Mouse (Mus musculus): Measurements from ENCODE around the gene Swt1. TPM values are rescaled to one million over a fixed set of nuclear protein-coding genes. Genes with fewer than 3 reads are reported as not detected.
A peak's percentile ranks its signal among the peaks of the same experiment; 100 is the strongest.

Gene Swt1
- polyA plus RNA-seq, 1 experiment from 2014 or later, result 11.5 TPM

- no peak; the same call in 1 of the 2 replicates for ATAC-seq (ENCODE audit: low FRiP score, low read depth)
- WGBS, result under 1% methylated on average over 26 of the region's 26 CpGs
- no peaks in the 10 kb centered on the region for H3K9me3 ChIP-seq
Observed at GRCm38 (mm10) chr1:151427888-151428262, 380 bp downstream of the Swt1 start.

GRCm38 (mm10) chr1:151426947-151427600 is 1.2 kb downstream of the Swt1 start:
- Histone ChIP-seq H3K9ac (peak overlapping the region; percentile 66; the same call in 1 of the 2 replicates), H3K4me1 (replicated peaks) (peaks cover 21% of the 10 kb centered on the region), H3K9me3 (no peaks in the 10 kb centered on the region), H3K27me3 (no peaks in the 10 kb centered on the region), H3K36me3 (peaks cover 4% of the 10 kb centered on the region; the same call in 1 of the 2 replicates), H3K4me2 (peak overlapping the region; percentile 66), H3K4me3 (peak overlapping the region; percentile 61), H3K27ac (replicated peaks) (no peak overlapping the region)
- ATAC-seq (ENCODE audit: low FRiP score, low read depth), result no peak
- WGBS, result 36% methylated on average over 7 of the region's 7 CpGs

More at GRCm38 (mm10) chr1:151427888-151428262, 380 bp downstream of the Swt1 start:
- Histone ChIP-seq H3K27ac (replicated peaks) (peak overlapping the region; percentile 94), H3K4me2 (peak overlapping the region; percentile 66), H3K4me3 (peak overlapping the region; percentile 61), H3K4me1 (replicated peaks) (peaks cover 21% of the 10 kb centered on the region), H3K36me3 (no peaks in the 10 kb centered on the region), H3K9ac (peak overlapping the region; percentile 66), H3K27me3 (no peaks in the 10 kb centered on the region)

DNA sequence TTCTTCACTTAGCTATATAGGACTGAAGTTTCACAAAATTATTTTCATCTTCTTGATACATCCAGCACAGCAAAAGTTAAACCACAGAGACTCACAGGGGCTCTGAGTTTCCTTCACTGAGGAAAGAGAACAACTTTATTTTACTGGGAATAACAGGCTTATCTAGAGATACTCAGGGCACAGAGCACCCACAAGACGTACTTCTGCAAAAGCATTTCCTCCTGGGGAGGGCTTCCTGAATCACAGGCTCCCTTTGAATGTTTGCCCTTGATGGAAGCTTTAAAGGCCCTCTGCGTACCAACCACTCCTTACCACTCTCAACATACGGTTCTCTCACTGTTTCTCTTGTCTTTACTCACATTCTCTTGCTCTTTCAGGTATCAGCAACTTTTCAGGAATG is 6.1 kb downstream of the Swt1 start:
- H3K27me3 ChIP-seq, result no peaks in the 10 kb centered on the region
- H3K9ac ChIP-seq, result no peak overlapping the region
- no peak overlapping the region for H3K27ac ChIP-seq (replicated peaks)
- no peak overlapping the region for H3K4me3 ChIP-seq
- 82% methylated on average over 3 of the region's 3 CpGs for WGBS
- no peak overlapping the region for H3K4me2 ChIP-seq
- H3K9me3 ChIP-seq, result no peaks in the 10 kb centered on the region
- H3K4me1 ChIP-seq (replicated peaks), result peaks cover 4% of the 10 kb centered on the region
- H3K36me3 ChIP-seq, result peaks cover 24% of the 10 kb centered on the region
- ATAC-seq (ENCODE audit: low FRiP score, low read depth), result no peak

- no peak overlapping the region for H3K4me2 ChIP-seq
- H3K36me3 ChIP-seq, result peaks cover 18% of the 10 kb centered on the region
- H3K27me3 ChIP-seq, result no peaks in the 10 kb centered on the region
- no peaks in the 10 kb centered on the region for H3K4me1 ChIP-seq (replicated peaks)
- H3K27ac ChIP-seq (replicated peaks), result no peak overlapping the region
- no peak overlapping the region for H3K4me3 ChIP-seq
- 87% methylated on average over 3 of the region's 3 CpGs for WGBS
- ATAC-seq (ENCODE audit: low FRiP score, low read depth), result no peak
- H3K9ac ChIP-seq, result no peak overlapping the region
- H3K9me3 ChIP-seq, result no peaks in the 10 kb centered on the region
Observed at GRCm38 (mm10) chr1:151409827-151410226, 18.4 kb downstream of the Swt1 start.

- no peaks in the 10 kb centered on the region for H3K4me1 ChIP-seq (replicated peaks)
- no peak overlapping the region for H3K27ac ChIP-seq (replicated peaks)
- WGBS, result 98% methylated on average over 1 of the region's 1 CpGs
- peaks cover 5% of the 10 kb centered on the region; the same call in 1 of the 2 replicates for H3K36me3 ChIP-seq
- no peaks in the 10 kb centered on the region for H3K27me3 ChIP-seq
- H3K9me3 ChIP-seq, result no peaks in the 10 kb centered on the region
- no peak for ATAC-seq (ENCODE audit: low FRiP score, low read depth)
- no peak overlapping the region for H3K4me3 ChIP-seq
- H3K9ac ChIP-seq, result no peak overlapping the region
- H3K4me2 ChIP-seq, result no peak overlapping the region
Observed at GRCm38 (mm10) chr1:151390029-151390428, 38.2 kb downstream of the Swt1 start.

DNA sequence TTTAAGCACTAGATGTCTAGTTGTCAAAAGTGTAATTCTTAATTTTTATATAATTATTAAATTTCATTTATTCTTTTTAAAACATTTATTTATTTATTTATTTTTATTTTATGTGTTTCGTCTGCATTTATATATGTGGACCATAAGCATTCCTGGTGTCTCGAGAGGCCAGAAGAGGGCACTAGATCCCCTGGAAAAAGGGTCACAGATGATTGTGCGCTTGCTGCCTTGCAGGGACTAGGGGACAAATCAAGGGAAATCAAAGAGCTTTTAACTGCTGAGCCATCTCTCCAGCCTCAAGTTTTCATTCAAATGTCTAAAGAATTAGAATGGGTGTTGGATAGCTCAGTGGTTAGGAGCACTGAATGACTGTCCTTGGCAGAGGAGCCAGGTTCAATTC is 50.9 kb downstream of the Swt1 start:
- no peaks in the 10 kb centered on the region for H3K27me3 ChIP-seq
- no peak overlapping the region for H3K4me3 ChIP-seq
- no peaks in the 10 kb centered on the region for H3K36me3 ChIP-seq
- H3K4me2 ChIP-seq, result no peak overlapping the region
- no peak for ATAC-seq (ENCODE audit: low FRiP score, low read depth)
- no peak overlapping the region for H3K9ac ChIP-seq
- no peaks in the 10 kb centered on the region for H3K9me3 ChIP-seq
- H3K4me1 ChIP-seq (replicated peaks), result no peaks in the 10 kb centered on the region
- WGBS, result 89% methylated on average over 3 of the region's 3 CpGs
- no peak overlapping the region for H3K27ac ChIP-seq (replicated peaks)

GRCm38 (mm10) chr1:151372823-151373222 is 55.4 kb downstream of the Swt1 start:
- Histone ChIP-seq H3K36me3 (peaks cover 12% of the 10 kb centered on the region), H3K27me3 (no peaks in the 10 kb centered on the region), H3K4me1 (replicated peaks) (no peaks in the 10 kb centered on the region), H3K4me2 (no peak overlapping the region), H3K27ac (replicated peaks) (no peak overlapping the region), H3K9ac (no peak overlapping the region), H3K4me3 (no peak overlapping the region), H3K9me3 (no peaks in the 10 kb centered on the region)
- ATAC-seq (ENCODE audit: low FRiP score, low read depth), result no peak
- 98% methylated on average over 1 of the region's 1 CpGs for WGBS

DNA sequence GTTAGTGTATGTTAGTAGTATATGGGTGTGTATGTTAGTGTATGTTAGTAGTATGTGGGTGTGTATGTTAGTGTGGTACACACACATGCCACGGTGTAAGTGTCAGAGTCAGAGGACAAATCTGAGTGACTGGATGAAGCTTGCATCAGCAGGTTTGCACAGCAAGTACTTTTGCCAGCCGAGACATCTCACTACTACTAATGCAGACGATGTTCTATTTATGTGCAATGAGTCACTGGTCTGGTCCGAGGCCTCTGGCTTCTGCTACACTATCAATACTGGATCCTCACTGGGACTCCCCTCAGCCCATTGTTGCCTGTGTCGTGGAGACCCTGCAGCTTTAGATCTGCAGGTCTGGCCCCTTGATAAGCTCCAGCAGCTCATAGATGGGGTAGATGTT is 56.7 kb downstream of the Swt1 start:
- Histone ChIP-seq H3K9me3 (no peaks in the 10 kb centered on the region), H3K4me1 (replicated peaks) (no peaks in the 10 kb centered on the region), H3K27ac (replicated peaks) (no peak overlapping the region), H3K4me2 (no peak overlapping the region), H3K36me3 (peaks cover 20% of the 10 kb centered on the region), H3K27me3 (no peaks in the 10 kb centered on the region), H3K9ac (no peak overlapping the region), H3K4me3 (no peak overlapping the region)
- WGBS, result 92% methylated on average over 5 of the region's 5 CpGs
- ATAC-seq (ENCODE audit: low FRiP score, low read depth), result no peak

- Histone ChIP-seq H3K4me1 (replicated peaks) (no peaks in the 10 kb centered on the region), H3K27ac (replicated peaks) (no peak overlapping the region), H3K9me3 (no peaks in the 10 kb centered on the region), H3K36me3 (peaks cover 27% of the 10 kb centered on the region), H3K4me3 (no peak overlapping the region), H3K27me3 (no peaks in the 10 kb centered on the region), H3K4me2 (no peak overlapping the region), H3K9ac (no peak overlapping the region)
- no peak for ATAC-seq (ENCODE audit: low FRiP score, low read depth)
- WGBS, result 85% methylated on average over 3 of the region's 3 CpGs
Observed at GRCm38 (mm10) chr1:151370573-151370972, 57.7 kb downstream of the Swt1 start.

- no peak overlapping the region for H3K4me3 ChIP-seq
- no peak overlapping the region for H3K9ac ChIP-seq
- H3K4me1 ChIP-seq (replicated peaks), result no peaks in the 10 kb centered on the region
- 86% methylated on average over 3 of the region's 3 CpGs for WGBS
- no peak overlapping the region for H3K4me2 ChIP-seq
- no peaks in the 10 kb centered on the region for H3K9me3 ChIP-seq
- peaks cover 42% of the 10 kb centered on the region for H3K36me3 ChIP-seq
- no peak overlapping the region for H3K27ac ChIP-seq (replicated peaks)
- H3K27me3 ChIP-seq, result no peaks in the 10 kb centered on the region
- ATAC-seq (ENCODE audit: low FRiP score, low read depth), result no peak
Observed at GRCm38 (mm10) chr1:151368444-151368843, 59.8 kb downstream of the Swt1 start.

GRCm38 (mm10) chr1:151367721-151368324 is 60.4 kb downstream of the Swt1 start:
- Histone ChIP-seq H3K27ac (replicated peaks) (no peak overlapping the region), H3K9ac (no peak overlapping the region), H3K4me1 (replicated peaks) (no peaks in the 10 kb centered on the region), H3K4me2 (no peak overlapping the region), H3K4me3 (no peak overlapping the region), H3K36me3 (peaks cover 47% of the 10 kb centered on the region), H3K27me3 (no peaks in the 10 kb centered on the region), H3K9me3 (no peaks in the 10 kb centered on the region)
- no peak for ATAC-seq (ENCODE audit: low FRiP score, low read depth)
- 91% methylated on average over 5 of the region's 5 CpGs for WGBS

DNA sequence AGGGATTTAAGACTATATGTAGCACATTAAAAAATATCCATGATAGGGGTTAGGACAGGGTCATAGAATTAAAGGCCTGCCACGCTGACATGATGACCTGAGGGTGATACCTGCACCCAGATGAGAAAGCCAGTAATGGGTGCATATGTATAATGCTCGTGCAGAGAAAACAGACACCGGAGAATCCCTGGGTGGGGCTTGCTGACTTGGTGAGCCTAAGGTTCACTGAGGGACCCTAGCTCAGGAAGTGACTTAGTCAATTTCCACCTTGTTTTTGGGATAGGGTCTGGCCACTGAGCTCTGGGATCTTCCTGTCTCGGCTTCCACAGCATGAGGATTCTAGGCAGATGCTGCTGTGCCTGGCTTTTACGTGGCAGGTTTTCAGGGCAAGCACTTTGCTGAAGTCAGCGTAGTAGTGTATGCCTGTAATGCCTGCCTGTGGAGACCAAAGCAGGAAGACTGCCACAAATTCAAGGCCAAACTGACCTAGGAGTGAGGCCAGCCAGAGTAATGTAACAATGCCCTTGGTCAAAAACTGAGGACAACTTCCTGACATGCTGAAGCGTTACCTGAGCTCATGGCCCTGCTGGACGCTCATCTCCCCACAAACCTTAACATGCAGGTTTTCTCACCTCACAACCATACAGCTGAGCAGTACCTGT is 61.2 kb downstream of the Swt1 start:
- 91% methylated on average over 8 of the region's 8 CpGs for WGBS
- Histone ChIP-seq H3K9me3 (no peaks in the 10 kb centered on the region), H3K27me3 (no peaks in the 10 kb centered on the region), H3K4me2 (no peak overlapping the region), H3K4me1 (replicated peaks) (no peaks in the 10 kb centered on the region), H3K27ac (replicated peaks) (no peak overlapping the region), H3K9ac (no peak overlapping the region), H3K4me3 (no peak overlapping the region), H3K36me3 (peaks cover 54% of the 10 kb centered on the region)
- 0 out of 2 replicates have a peak, but pooled peaks have one; percentile 16 for ATAC-seq (ENCODE audit: low FRiP score, low read depth)

All from hindbrain, embryonic 15.5 days (tissue).